Mouse (Mus musculus) retina, postnatal 7 days (tissue): ENCODE results near the gene Arhgef40.

Experiments
- DNase-seq: peaks from one replicate; pipeline ENCODE4 v3.0.0-alpha.2; 2012; ENCODE audit warnings: low read depth, low spot score

Gene Arhgef40

GRCm38 (mm10) chr14:51984247-51985231 is at the start of gene Arhgef40:
Gene Arhgef40 (plus strand): TSS chr14:51984719.
- DNase-seq = peak; percentile 35

GRCm38 (mm10) chr14:51939005-51939404 is 45.5 kb upstream of the Arhgef40 start:
- no peak for DNase-seq

- DNase-seq = no peak
These were observed 43.5 kb upstream of the Arhgef40 start for GRCm38 (mm10) chr14:51940944-51941560.

DNA sequence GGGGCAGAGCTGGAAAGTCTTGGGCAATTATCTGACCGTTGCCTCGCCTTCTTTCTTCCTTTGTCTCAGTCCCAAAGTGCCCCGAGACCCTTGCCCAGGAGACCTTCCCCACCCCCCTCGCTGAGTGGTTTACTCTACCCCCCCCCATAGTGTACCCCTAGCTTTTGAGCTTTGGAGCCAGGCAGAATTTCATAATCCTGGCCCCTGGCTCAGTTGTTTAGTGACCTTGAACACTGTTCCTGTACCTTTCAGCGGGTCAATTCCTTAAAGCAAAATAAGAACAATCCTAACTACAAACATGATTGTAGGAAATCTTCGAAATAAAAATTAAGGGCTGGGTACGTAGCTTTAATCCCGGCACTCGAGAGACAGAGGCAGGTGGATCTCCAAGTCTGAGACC is 42.9 kb upstream of the Arhgef40 start:
- no peak for DNase-seq

DNA sequence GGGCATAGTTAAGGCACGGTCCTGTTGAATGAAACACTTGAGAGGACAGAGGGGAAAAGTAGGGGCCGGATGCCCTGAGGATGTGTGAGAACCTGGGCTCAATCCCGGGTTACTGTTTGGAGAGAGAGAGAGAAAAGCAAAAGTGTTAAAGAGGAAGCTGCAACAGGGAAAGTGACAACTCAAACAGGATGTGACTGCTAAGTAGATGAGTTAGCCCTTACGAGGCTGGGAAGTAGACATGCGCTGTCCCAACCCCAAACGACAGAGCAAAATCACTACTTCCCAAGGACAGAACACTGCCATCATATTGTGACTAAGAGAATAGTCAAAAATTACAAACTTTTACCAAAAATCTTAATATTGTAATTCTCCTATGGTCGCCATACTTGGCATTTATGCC is 42.3 kb upstream of the Arhgef40 start:
- no peak for DNase-seq

GRCm38 (mm10) chr14:51943336-51943735 is 41.2 kb upstream of the Arhgef40 start:
- DNase-seq = no peak

GRCm38 (mm10) chr14:51960316-51960715 is 24.2 kb upstream of the Arhgef40 start:
- no peak for DNase-seq

DNA sequence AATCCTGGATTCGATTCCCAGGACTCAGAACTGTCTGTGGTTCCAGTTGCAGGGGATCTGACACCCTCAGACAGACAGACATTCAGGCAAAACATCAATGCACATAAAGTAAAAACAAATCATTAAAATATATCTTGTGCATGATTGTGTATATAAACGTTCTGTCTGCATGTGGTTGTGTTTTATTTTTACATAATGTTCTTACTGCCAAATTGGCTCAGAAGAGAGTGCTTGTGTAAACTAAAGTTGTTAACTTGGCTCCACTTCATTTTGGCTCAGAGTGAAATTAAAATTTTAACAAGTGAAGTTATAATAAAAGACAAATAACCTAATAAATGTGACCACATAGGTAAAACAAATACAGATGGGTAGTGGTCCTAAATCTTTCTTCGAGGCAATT is 17.1 kb upstream of the Arhgef40 start:
- no peak for DNase-seq

DNA sequence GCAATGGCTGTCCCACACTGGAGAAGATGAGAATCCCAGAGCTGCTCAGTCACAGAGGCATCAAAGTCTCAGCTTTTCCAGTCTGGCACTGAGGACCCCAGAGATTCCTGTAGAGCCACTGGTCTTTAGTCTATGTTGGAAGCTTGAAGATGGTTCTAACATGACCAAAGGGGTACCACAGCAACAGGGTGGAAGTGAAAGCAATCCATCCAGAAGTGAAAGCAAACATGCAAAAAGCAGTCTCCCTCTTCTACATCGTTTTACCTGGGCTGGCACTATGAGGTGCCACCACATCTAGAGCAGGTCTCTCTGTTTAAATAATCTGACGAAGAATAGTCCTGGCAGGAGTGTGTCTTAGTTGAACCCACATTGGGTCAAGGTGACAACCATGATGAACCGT is 5.3 kb upstream of the Arhgef40 start:
- no peak for DNase-seq

DNA sequence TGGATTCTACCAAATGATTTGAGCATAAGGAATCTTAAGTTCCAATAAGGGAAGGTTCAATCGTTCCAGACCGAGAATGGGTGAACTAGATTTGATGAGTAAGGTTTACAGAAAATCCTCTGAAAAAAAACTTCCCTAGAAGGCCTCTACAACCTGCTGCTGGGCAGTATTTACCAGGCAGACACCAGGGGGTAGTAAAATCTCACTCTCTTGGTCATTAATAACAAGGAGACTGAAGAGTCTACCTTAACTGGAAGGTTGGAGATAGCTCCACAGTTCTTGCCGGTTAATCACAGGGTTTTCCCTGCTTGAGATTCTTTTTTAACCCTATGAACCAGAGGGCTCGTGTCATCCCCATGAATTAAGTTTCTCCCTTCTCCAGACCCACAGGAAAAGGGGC is 1.3 kb upstream of the Arhgef40 start:
- DNase-seq = no peak

DNA sequence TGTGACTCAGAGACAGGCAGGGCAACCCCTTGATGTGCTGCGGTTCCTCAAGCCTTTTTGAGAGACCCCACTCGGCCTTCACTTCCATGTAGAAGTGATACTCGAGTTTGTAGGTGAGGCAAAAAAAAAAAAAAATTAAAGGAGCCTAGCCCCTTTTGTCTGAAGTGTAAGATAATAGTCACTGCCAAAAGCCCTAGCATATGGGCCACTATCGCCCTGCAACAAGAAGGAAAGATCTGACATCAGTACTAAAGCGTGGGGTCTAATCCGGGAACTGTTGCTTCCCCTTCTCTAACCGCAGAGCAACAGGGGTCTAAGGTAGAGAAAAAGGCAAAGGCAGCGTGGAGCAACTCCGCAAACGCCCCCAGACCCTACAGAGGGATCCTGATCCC is 668 bp upstream of the Arhgef40 start:
- no peak for DNase-seq

GRCm38 (mm10) chr14:51985301-51986152 is 1.0 kb downstream of the Arhgef40 start:
- DNase-seq = no peak

DNA sequence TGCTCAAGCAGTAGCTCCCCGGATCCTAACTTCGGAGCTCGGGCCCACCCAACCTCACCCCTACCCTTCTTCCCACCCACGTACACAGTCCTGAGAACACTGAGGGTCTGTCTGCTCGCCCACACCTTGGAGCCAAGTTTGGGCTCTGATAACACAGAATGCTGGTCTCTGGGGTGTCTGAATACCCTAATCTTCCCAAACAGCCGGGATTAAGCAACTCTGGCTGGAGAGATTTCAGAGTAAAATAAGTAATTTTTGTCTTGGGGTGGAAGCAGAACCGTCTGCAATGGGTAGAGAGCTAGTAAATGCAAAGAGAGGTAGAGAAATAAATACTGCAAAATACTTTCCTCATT is 1.6 kb downstream of the Arhgef40 start:
- DNase-seq = no peak

- no peak for DNase-seq
These were observed 2.7 kb downstream of the Arhgef40 start for GRCm38 (mm10) chr14:51987177-51987576.

- no peak for DNase-seq
These were observed 4.2 kb downstream of the Arhgef40 start for GRCm38 (mm10) chr14:51988731-51989130.

DNA sequence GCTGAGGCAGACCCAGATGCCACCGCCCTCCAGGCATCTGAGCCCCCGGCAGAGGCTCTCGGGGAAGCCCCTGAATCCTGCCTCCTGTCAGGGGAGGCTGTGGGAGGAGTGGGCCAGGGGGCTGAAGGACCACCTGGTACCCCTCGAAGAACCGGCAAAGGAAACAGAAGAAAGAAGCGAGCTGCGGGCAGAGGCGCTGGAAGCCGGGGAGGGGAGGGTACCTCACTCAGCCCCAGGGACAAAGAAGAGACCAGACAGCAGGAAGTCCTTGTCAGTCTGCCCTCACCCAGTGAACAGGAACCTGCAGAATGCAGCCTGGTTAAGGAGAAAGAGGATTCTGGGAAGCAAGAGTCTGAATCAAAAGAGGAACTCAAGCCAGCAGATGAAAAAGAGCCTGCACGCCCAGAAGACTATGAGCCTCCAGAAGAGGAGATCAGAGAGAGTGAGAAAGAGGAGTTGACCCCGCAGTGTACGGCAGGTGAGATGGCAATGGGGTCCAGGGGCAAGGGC is 5.0 kb downstream of the Arhgef40 start:
- no peak for DNase-seq

GRCm38 (mm10) chr14:51994453-51994852 is 9.9 kb downstream of the Arhgef40 start:
- no peak for DNase-seq

GRCm38 (mm10) chr14:51995219-51995871 is 10.8 kb downstream of the Arhgef40 start:
- DNase-seq = no peak

- no peak for DNase-seq
These were observed 11.8 kb downstream of the Arhgef40 start for GRCm38 (mm10) chr14:51996231-51996841.

GRCm38 (mm10) chr14:51996866-51997265 is 12.3 kb downstream of the Arhgef40 start:
- no peak for DNase-seq

- no peak for DNase-seq
These were observed 13.0 kb downstream of the Arhgef40 start for GRCm38 (mm10) chr14:51997483-51997882.
